Mouse (Mus musculus) CH12.LX (cell line): ENCODE measurements around the gene Cdyl. TPM values are rescaled to one million over a fixed set of nuclear protein-coding genes. Genes with fewer than 3 reads are reported as not detected.

Experiments used
- DNase-seq: peaks from one replicate; pipeline ENCODE4 v3.0.0-alpha.2; 2013; ENCODE audit errors: extremely low read depth
- H3K27ac ChIP-seq: 2 replicates; pipeline ENCODE4 v1.5.1; 2012; ENCODE audit warnings: low read depth, mild to moderate bottlenecking, control low read depth, moderate library complexity; ENCODE audit not compliant: insufficient read depth
- H3K27me3 ChIP-seq: replicated peaks from 2 replicates; pipeline ENCODE3; 2012; ENCODE audit warnings: inconsistent platforms
- H3K36me3 ChIP-seq, 2 experiments: replicated peaks in 1 of 2; 2 replicates each; pipeline versions ENCODE3 to v1.6.1; 2012; ENCODE audit warnings: inconsistent platforms in 1 of 2, low read length in 1 of 2, mild to moderate bottlenecking in 1 of 2, mixed read lengths in 1 of 2, moderate library complexity in 1 of 2; ENCODE audit not compliant: control insufficient read depth in 1 of 2, insufficient read depth in 1 of 2
- H3K4me1 ChIP-seq, 2 experiments: 2 replicates each; pipeline ENCODE4 v1.6.1; 2012; ENCODE audit warnings: inconsistent platforms in 1 of 2, moderate library complexity in 1 of 2; ENCODE audit not compliant: insufficient read depth in 2 of 2, control insufficient read depth in 1 of 2
- H3K4me2 ChIP-seq: 2 replicates; pipeline ENCODE4 v1.6.1; 2012; ENCODE audit warnings: low read depth, mild to moderate bottlenecking, control low read depth; ENCODE audit not compliant: poor library complexity, insufficient read depth, severe bottlenecking
- H3K4me3 ChIP-seq, 3 experiments: fragments of 150-350 bp in 1 of 3; sonication (generic) in 1 of 3; replicated peaks in 1 of 3; 2 replicates each; pipeline versions ENCODE3 to v1.5.1; 2011 to 2012; ENCODE audit warnings: low read depth in 2 of 3, low read length in 2 of 3, mild to moderate bottlenecking in 2 of 3, moderate library complexity in 2 of 3, control low read depth in 1 of 3, improper control_type of control experiment in 1 of 3, inconsistent platforms in 1 of 3, mixed read lengths in 1 of 3; ENCODE audit not compliant: poor library complexity in 1 of 3
- H3K79me2 ChIP-seq: replicated peaks from 2 replicates; pipeline ENCODE4 v1.6.1; 2012; ENCODE audit warnings: mild to moderate bottlenecking, moderate library complexity; ENCODE audit not compliant: control insufficient read depth, poor library complexity, insufficient read depth, severe bottlenecking; ENCODE audit errors: extremely low read depth
- H3K9ac ChIP-seq: 2 replicates; pipeline ENCODE4 v1.6.1; 2012; ENCODE audit warnings: low read depth, mild to moderate bottlenecking, control low read depth, moderate library complexity; ENCODE audit not compliant: insufficient read depth
- H3K9me3 ChIP-seq: replicated peaks from 2 replicates; pipeline ENCODE3; 2012; ENCODE audit warnings: low read length, inconsistent platforms, mixed read lengths
- BHLHE40 ChIP-seq: IDR thresholded peaks from 2 replicates; pipeline ENCODE4 v1.6.1; 2011; ENCODE audit warnings: mild to moderate bottlenecking, low read depth, low read length, improper control_type of control experiment
- CTCF ChIP-seq, 2 experiments: IDR thresholded peaks in 1 of 2; conservative IDR thresholded peaks in 1 of 2; 2 replicates each; pipeline ENCODE4 v1.5.1; 2011 to 2012; ENCODE audit warnings: low read depth in 2 of 2, low read length in 2 of 2, improper control_type of control experiment in 1 of 2, inconsistent platforms in 1 of 2, mild to moderate bottlenecking in 1 of 2, moderate library complexity in 1 of 2
- E2F4 ChIP-seq: IDR thresholded peaks from 2 replicates; pipeline ENCODE4 v1.6.1; 2011; ENCODE audit warnings: low read depth, low read length, improper control_type of control experiment; ENCODE audit not compliant: insufficient replicate concordance
- ELF1 ChIP-seq: IDR thresholded peaks from 2 replicates; pipeline ENCODE4 v1.6.1; 2014; ENCODE audit warnings: low read depth, mild to moderate bottlenecking, inconsistent platforms, low read length, improper control_type of control experiment
- KAT2A ChIP-seq: IDR thresholded peaks from 2 replicates; pipeline ENCODE4 v1.6.1; 2012; ENCODE audit warnings: low read length, improper control_type of control experiment, inconsistent platforms; ENCODE audit not compliant: insufficient replicate concordance
- MAFK ChIP-seq: IDR thresholded peaks from 2 replicates; pipeline ENCODE4 v1.6.1; 2011; ENCODE audit warnings: low read length, improper control_type of control experiment; ENCODE audit not compliant: insufficient replicate concordance
- MAX ChIP-seq: IDR thresholded peaks from 2 replicates; pipeline ENCODE4 v1.6.1; 2011; ENCODE audit warnings: low read length, improper control_type of control experiment
- MAZ ChIP-seq: IDR thresholded peaks from 2 replicates; pipeline ENCODE4 v1.6.1; 2012; ENCODE audit warnings: low read depth, mild to moderate bottlenecking, inconsistent platforms, low read length, improper control_type of control experiment, moderate library complexity
- NELFE ChIP-seq: IDR thresholded peaks from 2 replicates; pipeline ENCODE4 v1.6.1; 2011; ENCODE audit warnings: low read depth, low read length, improper control_type of control experiment
- PAX5 ChIP-seq: IDR thresholded peaks from 2 replicates; pipeline ENCODE4 v1.6.1; 2012; ENCODE audit warnings: low read length, inconsistent platforms, mixed read lengths
- POLR2A ChIP-seq: IDR thresholded peaks from 2 replicates; pipeline ENCODE4 v1.6.1; 2011; ENCODE audit warnings: low read depth, mild to moderate bottlenecking, improper control_type of control experiment, low read length
- RAD21 ChIP-seq: IDR thresholded peaks from 2 replicates; pipeline ENCODE4 v1.6.1; 2011; ENCODE audit warnings: low read depth, mild to moderate bottlenecking, low read length, improper control_type of control experiment, moderate library complexity
- RCOR1 ChIP-seq: conservative IDR thresholded peaks from 2 replicates; pipeline ENCODE4 v1.6.1; 2012; ENCODE audit warnings: low read depth, mild to moderate bottlenecking, inconsistent platforms, low read length, improper control_type of control experiment
- UBTF ChIP-seq: IDR thresholded peaks from 2 replicates; pipeline ENCODE4 v1.6.1; 2012; ENCODE audit warnings: low read depth, mild to moderate bottlenecking, inconsistent platforms, low read length, improper control_type of control experiment, moderate library complexity
- USF1 ChIP-seq: IDR thresholded peaks from 2 replicates; pipeline ENCODE4 v1.6.1; 2014; ENCODE audit warnings: low read depth, mild to moderate bottlenecking, inconsistent platforms, low read length, improper control_type of control experiment
- USF2 ChIP-seq: conservative IDR thresholded peaks from 2 replicates; pipeline ENCODE4 v1.6.1; 2011; ENCODE audit warnings: low read depth, low read length, improper control_type of control experiment
- dilution Hi-C: fragments of 300-500 bp; cut with MboI; formaldehyde crosslinking; loops from 2 replicates; pipeline ENCODE4 v1.14.3; 2020; ENCODE audit warnings: low sequenced_read_pairs; ENCODE audit not compliant: extremely low pct_unique_long_range_greater_than_20kb, extremely low pct_ligation_motif_present
- in situ Hi-C: fragments of 300-500 bp; cut with MboI; formaldehyde crosslinking; loops from 3 replicates; pipeline ENCODE4 v1.14.3; 2019; ENCODE audit warnings: low sequenced_read_pairs, low pct_ligation_motif_present, low pct_unique_long_range_greater_than_20kb, mixed read lengths
- polyA plus RNA-seq: library from polyadenylated mRNA; unstranded; fragments of >175 nt; gene quantifications from 2 replicates; pipeline ENCODE4 v1.2.1, GENCODE M21; 2012; ENCODE audit warnings: low read depth; ENCODE audit not compliant: insufficient read length
- total RNA-seq, 2 experiments: library from RNA; depleted of rRNA; stranded (reverse); fragments of 300-350 nt in 1 of 2; fragments of >200 nt in 1 of 2; gene quantifications; 2 replicates each; pipeline ENCODE4 v1.2.3; 2012 to 2014

The Cdyl gene
- total and polyA plus RNA-seq, 3 experiments = 5.7 to 9.1 (median 8.3) TPM

- peak; percentile 56 for DNase-seq
- Histone ChIP-seq H3K9me3 (no peaks in the 10 kb centered on the region), H3K36me3 (no peaks in the 10 kb centered on the region), H3K9ac (no peak overlapping the region), H3K27ac (no peak overlapping the region), H3K4me1 (peaks cover 13 to 35% of the 10 kb centered on the region in 2 experiments), H3K79me2 (no peaks in the 10 kb centered on the region), H3K27me3 (no peaks in the 10 kb centered on the region), H3K4me3 (peak overlapping the region in 1 of 3 experiments; percentile 26), H3K4me2 (no peak overlapping the region)
- dilution Hi-C loops = no loop called here
- no peak for TF ChIP-seq MAX
- TF ChIP-seq USF1 = no peak
- TF ChIP-seq BHLHE40 = 0 out of 2 replicates have a peak, but pooled peaks have one; percentile 29
- no peak for TF ChIP-seq NELFE
- TF ChIP-seq USF2 = no peak
- TF ChIP-seq MAZ = no peak
- TF ChIP-seq ELF1 = peak; percentile 66
- in situ Hi-C loops = no loop called here
Measured at GRCm38 (mm10) chr13:35665456-35665855, 5.8 kb downstream of the Cdyl start.

- Histone ChIP-seq H3K4me3 (no peak overlapping the region), H3K4me1 (peaks cover 10 to 21% of the 10 kb centered on the region in 2 experiments), H3K27me3 (no peaks in the 10 kb centered on the region), H3K9me3 (no peaks in the 10 kb centered on the region), H3K27ac (no peak overlapping the region)
- in situ Hi-C loops (loop anchor here (10.0 kb wide), 1 partner anchor 295 kb away; no protein-coding TSS in a partner anchor), dilution Hi-C loops (no loop called here)
- no peak for DNase-seq
- no peak for TF ChIP-seq MAZ
- TF ChIP-seq RCOR1 = no peak
- no peak for TF ChIP-seq BHLHE40
- TF ChIP-seq CTCF (conservative IDR thresholded peaks at IDR 0.05 in 1 of 2, IDR thresholded peaks at IDR 0.05 in 1 of 2; ENCODE audit: low read depth in 2 of 2, low read length in 2 of 2) = no peak
- TF ChIP-seq E2F4 = no peak
- no peak for TF ChIP-seq UBTF
- no peak for TF ChIP-seq ELF1
- no peak for TF ChIP-seq RAD21
- TF ChIP-seq, all 38 proteins: peak for 0
- H3K9ac ChIP-seq = no peak overlapping the region
- H3K36me3 ChIP-seq = no peaks in the 10 kb centered on the region
- no peaks in the 10 kb centered on the region for H3K79me2 ChIP-seq
- H3K4me2 ChIP-seq = no peak overlapping the region
Measured at GRCm38 (mm10) chr13:35669910-35670469, 10.4 kb downstream of the Cdyl start.

GRCm38 (mm10) chr13:35670875-35671274 is 11.2 kb downstream of the Cdyl start:
- no peak overlapping the region for H3K4me2 ChIP-seq
- H3K4me3 ChIP-seq = no peak overlapping the region
- DNase-seq = no peak
- H3K79me2 ChIP-seq = no peaks in the 10 kb centered on the region
- no peak for TF ChIP-seq POLR2A
- no peak for TF ChIP-seq USF2
- no peak for TF ChIP-seq UBTF
- no peak for TF ChIP-seq KAT2A
- TF ChIP-seq RCOR1 = no peak
- TF ChIP-seq PAX5 = no peak
- TF ChIP-seq MAFK = no peak
- H3K27me3 ChIP-seq = no peaks in the 10 kb centered on the region
- H3K9me3 ChIP-seq = no peaks in the 10 kb centered on the region
- no peak overlapping the region for H3K27ac ChIP-seq
- dilution Hi-C loops (no loop called here), in situ Hi-C loops (loop anchor here (10.0 kb wide), 1 partner anchor 294 kb away; no protein-coding TSS in a partner anchor)
- H3K36me3 ChIP-seq = no peaks in the 10 kb centered on the region
- H3K9ac ChIP-seq = no peak overlapping the region
- peaks cover 3 to 13% of the 10 kb centered on the region in 2 experiments for H3K4me1 ChIP-seq
